8 mouse cellular contexts compared by ENCODE assay signal in the genomic region with DNA sequence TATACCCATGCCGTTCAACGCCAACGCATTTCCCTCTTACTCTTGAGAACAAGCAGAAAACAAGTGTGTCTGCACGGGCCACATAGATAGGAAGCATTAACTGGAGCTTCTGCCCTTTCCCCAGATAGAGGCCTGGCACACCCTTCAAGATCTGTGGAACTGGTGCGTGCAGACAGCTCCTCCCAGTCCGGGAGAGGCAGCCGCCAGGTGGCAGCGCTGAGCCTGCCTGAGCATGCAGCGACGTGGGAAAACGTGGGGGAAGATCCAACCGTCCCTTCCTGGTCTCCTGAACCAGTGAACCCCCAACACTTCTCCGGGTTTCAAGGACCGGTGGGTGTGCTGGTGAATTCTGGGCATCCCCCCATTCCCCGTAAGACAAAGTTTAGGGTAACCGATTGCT. TPM values are rescaled to one million over a fixed set of nuclear protein-coding genes. Genes with fewer than 3 reads are reported as not detected.
A peak's percentile ranks its signal among the peaks of the same experiment; 100 is the strongest.
DNase-seq lines count a peak whose midpoint lies in the region; ATAC-seq lines count a peak whose summit lies in the region.

No protein-coding gene starts in this region.

- H3K9ac ChIP-seq in hindbrain, embryonic 15.5 days = peak overlapping the region; percentile 80

- H3K4me3 ChIP-seq in hindbrain, embryonic 15.5 days = peak overlapping the region; percentile 55

- WGBS in hindbrain, embryonic 15.5 days = 4% methylated on average over 16 of the region's 16 CpGs

- peak overlapping the region; percentile 97 for H3K4me2 ChIP-seq in hindbrain, embryonic 15.5 days

- H3K36me3 ChIP-seq in hindbrain, embryonic 15.5 days = no peaks in the 10 kb centered on the region

- H3K4me1 ChIP-seq in hindbrain, embryonic 15.5 days (replicated peaks) = peaks cover 19% of the 10 kb centered on the region; the same call in 1 of the 2 replicates

- H3K27ac ChIP-seq in hindbrain, embryonic 15.5 days (replicated peaks) = peak overlapping the region; percentile 98

- DNase-seq in WW6 (ENCODE audit: low read depth, low spot score) = peak; percentile 72
- DNase-seq in cerebellum, postnatal 25 days = peak; percentile 98 to 99
- peak; percentile 94 to 96 for DNase-seq in frontal cortex, postnatal 36 days (ENCODE audit: low spot score in 2 of 2)
- peak; percentile 94 to 97 for DNase-seq in left cerebral cortex, postnatal 10 days (ENCODE audit: extremely low spot score in 1 of 2, low spot score in 2 of 2)
- peak; percentile 99 for DNase-seq in right cerebral cortex, postnatal 14 days
- peak; percentile 96 for DNase-seq in urinary bladder, postnatal 25 days (ENCODE audit: low spot score)

- no peaks in the 10 kb centered on the region for H3K9me3 ChIP-seq in hindbrain, embryonic 15.5 days

- H3K27me3 ChIP-seq in hindbrain, embryonic 15.5 days = no peaks in the 10 kb centered on the region

- intact Hi-C loops in left cerebral cortex, postnatal 10 days (cut with DNase I) = loop anchor here (2.0 to 5.0 kb wide), 3 partner anchors 60 to 877 kb away; no protein-coding TSS in a partner anchor

- peak; percentile 32; the same call in 1 of the 2 replicates for ATAC-seq in hindbrain, embryonic 15.5 days (ENCODE audit: low FRiP score, low read depth)
- ATAC-seq in megakaryocyte progenitor cell, adult 5-6 weeks (replicated peaks; ENCODE audit: poor library complexity) = peak; percentile 56

RNA-seq across cellular contexts. Expression of a gene that starts 4.3 kb away (rescaled TPM):
- 147 and 161 TPM in 2 replicates for polyA plus RNA-seq in hindbrain, embryonic 15.5 days (2015; fragmentation: Nextera tagmentation; extraction: Ambion mirVana)
- total RNA-seq in left cerebral cortex, postnatal 10 days (2021) = 10 to 100 TPM; 54.7 to 70.7 TPM
- total RNA-seq in megakaryocyte progenitor cell, adult 5-6 weeks (2015) = 27.6 and 35.4 TPM in 2 replicates
- 34.8 and 47.8 TPM in 2 replicates for total RNA-seq in megakaryocyte progenitor cell, adult 5-6 weeks (2017)

Comparison
In these comparisons a context has a peak if more than half of its experiments do, and no peak if none do; other contexts are left out.
1. Peak in every context shown above with its lines: DNase-seq, ATAC-seq, H3K4me3 ChIP-seq and H3K27ac ChIP-seq.